Mouse (Mus musculus) right cerebral cortex, adult 2 months (tissue): Measurements from ENCODE around the gene Fam174b.

Experiments used
- DNase-seq, 2 experiments: peaks; one replicate each; pipeline ENCODE4 v3.0.0; 2021 to 2022; ENCODE audit warnings: low spot score in 2 of 2

Gene Fam174b

DNA sequence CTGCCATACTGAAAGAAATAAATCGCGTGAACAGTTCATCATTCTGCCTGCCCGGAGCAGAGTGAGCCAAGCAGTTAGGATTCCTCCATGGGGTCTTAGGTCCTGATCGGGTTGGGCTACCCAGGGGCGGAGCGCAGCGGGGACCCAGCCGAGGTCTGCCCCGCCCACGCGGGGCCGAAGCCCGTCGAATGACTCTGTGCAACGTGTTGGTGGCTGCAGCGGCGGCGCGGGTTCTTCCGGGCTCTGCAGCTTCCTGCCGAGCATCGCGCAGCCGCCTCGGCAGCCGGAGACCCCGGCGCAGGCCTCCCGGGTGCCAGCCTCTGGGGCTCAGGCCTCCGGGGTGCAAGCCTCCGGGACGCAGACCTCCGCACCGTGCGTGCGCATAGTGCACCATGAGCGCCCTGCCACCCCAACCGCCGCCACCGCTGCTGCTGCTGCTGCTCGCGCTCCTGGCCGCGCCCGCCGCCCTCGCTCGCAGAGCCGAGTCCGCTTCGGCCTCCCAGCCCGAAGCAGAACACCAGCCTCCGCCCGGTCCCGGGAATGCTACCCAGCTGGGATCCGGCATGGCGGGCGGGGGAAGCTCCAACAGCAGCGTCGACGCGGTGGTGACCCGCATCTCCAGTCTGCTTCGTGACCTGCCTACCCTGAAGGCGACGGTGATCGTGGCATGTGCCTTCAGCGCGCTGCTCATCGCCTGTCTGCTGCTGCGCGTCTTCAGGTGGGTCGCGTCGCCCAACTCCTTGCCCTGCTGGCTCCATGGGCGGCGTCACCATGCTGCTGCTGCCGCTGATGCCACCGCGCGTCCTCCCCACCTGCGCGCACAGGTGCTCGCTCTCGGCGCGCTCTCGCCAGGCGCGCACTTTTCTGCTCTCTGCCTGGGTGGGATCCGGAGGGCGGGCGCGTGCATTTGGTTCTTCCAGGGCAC, at the start of gene Fam174b:
Fam174b (plus strand) TSS at position 192 of the 925 bp plus-strand sequence.
- peak; percentile 65 to 74 for DNase-seq

DNA sequence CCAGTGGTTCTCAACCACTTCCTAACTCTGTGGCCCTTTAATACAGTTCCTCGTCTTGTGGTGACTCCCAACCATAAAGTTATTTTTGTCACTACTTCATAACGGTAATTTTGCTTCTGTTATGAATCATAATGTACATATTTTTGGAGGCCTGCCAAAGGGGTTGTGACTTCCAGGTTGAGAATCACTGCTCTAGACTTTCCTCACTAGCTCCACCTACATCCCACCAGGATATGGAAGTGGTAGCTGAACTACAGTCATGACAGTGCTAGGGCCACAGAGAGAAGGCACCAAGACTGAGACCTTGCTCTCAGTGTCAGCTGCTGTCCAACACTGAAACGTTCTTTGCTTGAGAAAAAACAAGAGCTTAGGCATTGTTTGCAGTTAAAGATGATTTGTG, 43.0 kb upstream of the Fam174b start:
- no peak for DNase-seq

DNA sequence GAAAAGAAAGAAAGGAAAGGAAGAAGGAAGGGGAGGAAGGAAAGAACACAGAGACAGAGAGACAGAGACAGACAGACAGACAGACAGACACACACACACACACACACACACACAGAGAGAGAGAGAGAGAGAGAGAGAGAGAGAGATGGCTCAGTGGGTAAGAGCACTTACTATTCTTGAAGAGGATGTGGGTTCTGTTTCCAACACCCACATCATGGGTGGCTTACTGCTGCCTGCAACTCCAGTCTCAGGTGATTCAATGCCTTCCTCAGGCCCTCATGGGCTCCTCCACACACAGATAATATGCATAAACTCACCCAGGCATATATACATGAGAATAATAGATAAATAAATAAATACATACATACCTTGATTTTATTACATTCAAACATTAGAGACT, 35.8 kb upstream of the Fam174b start:
- DNase-seq, result no peak

DNA sequence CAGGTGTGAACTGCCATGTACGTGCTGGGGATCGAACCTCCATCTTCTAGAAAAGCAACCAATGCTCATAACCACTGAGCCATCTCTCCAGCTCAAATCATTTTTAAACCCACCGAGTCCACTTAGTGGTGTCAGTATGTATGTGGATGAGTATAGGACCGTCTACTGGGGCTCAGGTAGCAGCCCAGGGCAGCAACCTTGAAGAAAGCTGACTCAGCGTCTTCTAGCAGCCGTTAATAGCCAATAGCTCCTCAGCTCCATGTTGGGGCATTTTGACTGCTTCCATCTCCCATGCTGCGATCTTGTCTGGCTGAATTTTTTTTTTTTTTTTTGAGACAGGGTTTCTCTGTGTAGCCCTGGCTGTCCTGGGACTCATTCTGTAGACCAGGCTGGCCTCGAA, 26.6 kb upstream of the Fam174b start:
- no peak for DNase-seq

DNA sequence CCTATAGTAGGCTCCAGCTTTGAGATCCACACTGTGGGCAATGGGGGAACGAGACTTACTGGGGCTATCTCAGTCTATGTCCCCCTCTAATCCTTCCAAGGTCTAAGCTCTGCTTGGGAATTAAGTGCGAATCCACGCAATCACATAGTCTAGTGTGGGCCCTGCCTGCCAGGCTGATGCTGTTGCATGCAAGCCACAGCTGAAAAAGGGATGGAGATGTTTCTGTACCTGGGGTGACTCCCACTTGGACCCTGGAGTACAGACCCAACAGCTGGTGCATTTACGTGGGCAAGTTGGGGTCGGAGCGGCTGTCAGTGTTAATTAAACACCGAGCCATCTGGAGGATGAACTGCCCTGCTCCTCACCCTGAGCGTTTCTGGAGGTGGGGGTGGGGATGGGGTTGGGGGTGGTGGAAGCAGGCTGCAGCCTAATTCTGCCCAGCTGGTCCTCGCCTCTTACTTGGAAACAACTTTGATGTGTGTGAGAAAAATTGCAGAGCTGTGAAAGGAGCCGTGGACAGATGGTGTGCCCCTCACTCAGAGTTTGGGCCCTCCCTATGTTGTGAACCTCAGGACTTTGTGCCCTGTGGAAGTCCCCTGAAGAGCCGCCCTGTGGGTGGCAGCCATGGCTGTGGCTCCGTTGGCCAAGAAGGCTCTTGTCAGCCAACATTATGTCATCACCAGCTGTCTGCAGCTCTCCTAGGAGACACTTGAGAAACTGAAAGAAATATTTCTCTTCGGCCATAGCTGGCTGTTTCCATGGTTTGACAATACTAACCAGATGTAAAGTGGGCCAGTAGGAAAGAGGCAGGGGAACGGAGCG, 24.0 kb upstream of the Fam174b start:
- peak; percentile 47 to 48 for DNase-seq

DNA sequence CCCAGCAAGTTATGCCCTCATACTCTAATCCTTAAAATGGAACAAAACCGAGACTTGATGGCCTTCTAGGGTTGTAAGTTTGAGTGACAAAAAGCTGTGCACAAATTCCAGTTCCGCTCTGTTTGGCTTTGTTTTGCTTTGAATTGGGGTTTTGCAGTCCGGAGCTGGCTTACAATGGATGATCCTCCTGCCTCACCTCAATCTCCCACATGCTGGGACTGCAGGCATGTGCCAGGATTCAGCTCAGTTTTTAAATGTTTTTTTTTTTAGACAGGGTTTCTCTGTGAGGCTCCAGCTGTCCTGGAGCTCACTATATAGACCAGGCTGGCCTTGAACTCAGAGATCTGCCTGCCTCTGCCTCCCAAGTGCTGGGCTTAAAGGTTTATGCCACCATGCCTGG, 23.3 kb upstream of the Fam174b start:
- DNase-seq, result no peak

DNA sequence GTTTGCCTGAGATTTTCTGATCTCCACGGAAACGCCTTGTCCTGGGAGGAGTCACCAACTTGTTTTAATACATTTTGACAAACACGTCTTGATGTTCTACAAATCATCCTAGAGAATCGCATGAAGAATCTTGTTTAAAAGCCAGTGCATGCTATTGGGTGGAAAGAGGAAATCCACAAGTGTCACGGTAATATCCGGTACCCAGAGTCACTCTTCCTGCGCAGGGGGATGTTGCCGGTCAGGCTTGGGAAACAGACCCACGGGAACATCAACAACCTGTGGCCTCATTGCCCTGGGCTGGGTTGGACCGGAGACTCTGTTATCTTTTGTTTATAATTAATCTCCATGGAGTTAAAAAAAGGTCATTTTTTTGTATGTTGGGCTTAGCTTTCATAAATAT, 22.1 kb upstream of the Fam174b start:
- DNase-seq, result no peak

DNA sequence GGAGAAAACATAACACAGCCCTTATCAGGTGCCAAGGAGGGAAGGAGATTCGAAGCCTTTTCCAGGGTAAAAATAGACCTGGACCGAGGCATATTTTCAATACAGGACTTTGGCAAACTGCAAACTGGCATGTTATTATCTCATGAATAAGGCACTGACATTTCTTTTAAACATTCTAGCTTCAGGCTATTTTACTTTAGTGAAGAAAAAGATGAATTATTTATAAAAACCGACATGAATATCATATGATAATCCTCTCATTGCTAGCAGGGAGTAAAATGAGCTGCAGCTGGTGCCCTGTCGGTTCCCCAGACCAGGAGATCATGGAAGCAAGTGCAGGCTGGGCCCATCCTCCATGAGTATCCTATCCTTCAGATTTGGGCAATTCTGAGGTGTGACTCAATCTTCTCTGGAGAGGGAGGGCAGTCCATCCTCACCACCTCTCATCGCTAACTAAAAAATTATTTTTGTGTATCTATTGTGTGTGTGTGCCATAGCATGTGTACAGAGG, 21.6 kb upstream of the Fam174b start:
- no peak for DNase-seq

DNA sequence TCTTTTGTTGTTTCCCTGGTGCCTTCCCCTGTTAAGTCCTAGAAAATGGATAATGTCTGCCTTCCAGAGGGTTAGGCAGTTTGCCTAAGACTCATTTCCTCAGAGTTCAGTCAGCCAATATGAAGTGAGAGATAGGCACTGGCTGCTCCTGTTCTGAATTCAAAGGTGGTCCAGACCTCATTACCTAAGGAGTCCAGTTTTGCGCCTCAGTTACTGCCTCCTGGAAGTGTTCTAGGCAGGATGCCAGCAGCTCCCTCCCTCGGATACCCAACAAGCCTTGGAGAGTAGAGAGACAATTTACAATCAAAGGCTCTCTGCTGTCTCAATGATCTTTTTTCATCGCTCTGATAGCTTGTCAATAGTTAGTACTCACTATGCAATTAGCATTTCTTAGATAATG, 19.1 kb upstream of the Fam174b start:
- DNase-seq, result peak in 1 of 2 experiments; percentile 47

DNA sequence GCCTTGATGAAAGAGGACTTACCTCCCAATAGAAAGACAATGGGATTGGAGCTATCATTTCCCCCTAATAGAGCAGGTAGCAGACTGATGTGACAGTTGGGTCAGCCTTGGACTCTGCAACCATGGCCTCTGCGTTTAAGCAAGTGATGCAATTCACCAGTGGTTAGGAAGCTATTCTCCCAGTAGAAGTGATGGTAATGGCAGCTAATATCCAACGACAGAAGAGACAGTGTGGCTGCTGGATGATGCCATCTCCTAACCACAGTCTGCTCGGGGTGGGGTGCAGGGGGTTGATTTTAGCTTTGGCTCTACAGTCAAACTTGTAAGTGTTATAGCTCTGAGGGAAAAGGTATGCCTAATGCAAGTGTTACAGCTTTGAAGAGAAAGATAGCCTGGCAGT, 18.3 kb upstream of the Fam174b start:
- no peak for DNase-seq

DNA sequence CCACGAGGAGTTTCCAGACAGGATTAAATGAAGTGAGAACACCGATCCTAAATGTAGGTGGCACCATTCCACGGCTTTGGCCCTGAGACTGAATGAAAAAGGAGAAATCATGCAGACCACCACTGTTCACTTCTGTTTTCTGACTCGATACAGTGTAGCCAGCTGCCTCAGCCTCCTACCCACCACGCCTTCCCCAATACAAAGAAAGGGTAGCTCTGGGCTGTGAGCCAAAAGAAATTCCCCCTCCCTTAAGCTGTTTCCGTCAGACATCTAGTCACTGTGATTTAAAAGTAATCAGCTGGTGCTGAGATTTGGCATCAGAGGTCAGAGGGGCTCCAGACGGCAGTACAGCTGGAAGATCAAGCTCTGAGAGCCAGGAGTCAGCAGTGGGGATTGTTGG, 10.2 kb upstream of the Fam174b start:
- DNase-seq, result no peak

DNA sequence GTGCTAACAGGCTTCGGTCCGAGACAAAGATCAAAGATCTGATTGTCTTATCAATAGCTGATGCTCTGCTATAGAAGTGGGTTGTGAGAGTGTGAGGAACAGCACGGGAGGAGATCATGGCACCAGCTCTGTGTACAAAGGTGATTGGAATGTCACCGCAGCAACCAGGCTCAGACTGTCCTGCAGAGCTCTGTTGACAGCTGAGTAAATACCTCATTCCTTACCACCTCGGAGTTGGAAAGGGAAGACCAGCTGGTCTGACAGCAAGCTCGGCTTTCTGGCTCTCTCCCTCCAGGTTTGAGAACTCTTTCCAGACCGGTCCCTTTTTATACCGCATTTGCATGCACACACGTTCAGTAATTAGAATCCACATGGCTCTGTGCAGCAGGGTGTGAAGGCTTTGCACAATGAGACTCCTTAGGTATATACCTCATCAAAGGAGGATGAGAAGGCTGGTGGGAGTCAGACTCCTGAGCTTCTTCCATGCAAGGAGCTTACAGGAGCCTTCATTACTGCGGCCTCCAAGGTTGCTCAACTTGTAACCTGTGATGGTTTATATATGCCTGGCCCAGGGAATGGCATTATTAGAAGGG, 9.6 kb upstream of the Fam174b start:
- no peak for DNase-seq

DNA sequence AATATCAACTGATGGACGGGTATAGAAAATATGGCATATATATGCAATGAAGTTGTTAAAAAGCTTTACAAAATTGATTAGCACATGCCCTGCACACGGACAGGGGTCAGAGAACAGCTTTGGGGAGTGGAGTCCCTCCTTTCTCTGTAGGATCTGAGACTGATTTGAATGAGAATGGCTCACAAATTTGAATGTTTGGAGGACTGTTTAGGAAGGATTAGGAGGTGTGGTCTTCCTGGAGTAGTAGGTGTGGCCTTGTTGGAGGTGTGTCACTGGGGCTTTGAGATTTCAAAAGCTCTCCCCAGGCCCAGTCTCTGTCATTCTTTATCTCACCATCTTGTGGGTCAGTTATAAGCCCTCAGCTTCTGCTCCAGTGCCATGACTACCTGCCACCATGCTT, 4.1 kb upstream of the Fam174b start:
- DNase-seq, result no peak

DNA sequence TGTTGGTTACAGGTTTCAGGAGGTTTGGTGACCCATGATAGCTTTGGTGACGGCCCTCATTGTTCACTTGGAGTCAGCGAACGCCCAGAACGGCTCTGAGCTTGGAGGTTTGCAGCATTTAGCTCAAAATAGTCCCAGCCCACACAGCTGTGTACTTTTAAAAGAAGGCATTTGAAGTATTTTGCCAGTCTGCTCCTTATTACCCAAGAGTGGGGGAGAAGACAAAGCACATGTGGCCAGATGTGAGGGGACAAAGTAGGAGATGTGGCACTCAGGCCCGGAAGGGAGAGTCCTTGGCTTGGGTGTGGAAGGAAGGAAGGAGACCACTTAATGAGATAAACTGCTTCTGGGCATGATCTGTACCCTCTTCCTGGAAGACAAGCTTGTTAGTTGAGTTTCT, 1.3 kb downstream of the Fam174b start:
- DNase-seq, result peak; percentile 46 to 53

DNA sequence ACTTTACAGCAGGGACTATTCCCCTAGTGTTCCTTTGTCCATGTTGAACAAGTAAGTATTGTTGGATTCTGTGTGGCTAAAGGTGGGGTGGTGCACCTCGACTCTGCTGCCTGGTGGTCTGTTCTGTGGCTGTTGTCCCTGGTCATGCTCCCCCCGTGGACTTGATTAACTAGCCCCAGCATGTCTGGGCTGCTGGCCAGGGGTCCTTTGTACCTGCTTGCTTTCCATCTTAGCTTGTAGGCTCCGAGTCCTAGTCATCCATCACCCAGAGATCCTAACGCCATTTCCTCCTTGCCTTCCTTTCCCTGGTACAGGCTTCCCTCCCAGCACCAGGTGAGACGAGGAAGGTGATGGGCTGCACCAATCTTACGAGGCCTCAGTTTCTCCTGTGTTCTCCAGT, 1.7 kb downstream of the Fam174b start:
- DNase-seq, result no peak

DNA sequence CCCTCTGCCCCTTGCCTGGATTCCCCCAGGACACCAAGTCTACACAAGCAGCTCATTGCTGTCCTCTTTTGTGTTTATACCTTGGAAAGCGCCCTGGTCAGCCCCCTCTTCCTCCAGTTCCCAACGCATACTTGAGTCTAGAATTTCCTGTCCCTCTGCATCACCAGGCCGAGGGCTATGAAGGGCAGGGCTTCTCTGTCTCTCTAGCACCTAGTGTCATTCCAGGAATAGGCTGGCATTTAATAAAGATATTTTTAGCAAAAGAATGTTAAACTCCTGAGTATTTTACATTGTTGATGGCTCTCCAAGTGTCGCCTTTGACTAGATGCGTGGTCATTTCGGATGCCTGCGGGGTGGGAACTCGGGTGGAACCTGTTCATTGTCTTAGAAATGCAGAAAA, 3.0 kb downstream of the Fam174b start:
- DNase-seq, result no peak

DNA sequence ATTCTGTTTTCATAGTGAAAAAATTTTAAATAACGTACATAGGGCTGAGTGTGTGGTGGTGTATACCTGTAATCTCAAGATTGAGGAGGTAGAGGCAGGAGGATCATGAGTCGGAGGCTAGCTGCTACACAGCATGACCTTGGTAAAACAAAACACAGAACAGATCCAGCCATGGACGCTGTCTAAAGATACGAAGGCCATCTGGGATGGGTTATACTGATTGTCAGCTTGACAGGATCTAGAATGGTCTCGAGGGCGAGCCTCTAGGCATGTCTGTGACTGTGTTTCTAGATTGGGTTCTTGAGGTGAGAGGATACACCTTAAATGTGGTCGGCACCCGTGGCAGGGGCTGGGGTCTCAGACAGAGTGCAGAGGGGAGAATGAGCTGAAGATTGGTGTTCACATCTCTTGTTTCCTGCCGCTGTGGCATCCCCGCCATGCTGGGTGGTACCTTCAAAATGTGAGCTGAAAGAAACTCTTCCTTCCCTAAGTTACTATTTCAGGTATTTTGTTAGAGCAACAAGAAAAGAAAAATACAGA, 3.8 kb downstream of the Fam174b start:
- DNase-seq, result no peak

DNA sequence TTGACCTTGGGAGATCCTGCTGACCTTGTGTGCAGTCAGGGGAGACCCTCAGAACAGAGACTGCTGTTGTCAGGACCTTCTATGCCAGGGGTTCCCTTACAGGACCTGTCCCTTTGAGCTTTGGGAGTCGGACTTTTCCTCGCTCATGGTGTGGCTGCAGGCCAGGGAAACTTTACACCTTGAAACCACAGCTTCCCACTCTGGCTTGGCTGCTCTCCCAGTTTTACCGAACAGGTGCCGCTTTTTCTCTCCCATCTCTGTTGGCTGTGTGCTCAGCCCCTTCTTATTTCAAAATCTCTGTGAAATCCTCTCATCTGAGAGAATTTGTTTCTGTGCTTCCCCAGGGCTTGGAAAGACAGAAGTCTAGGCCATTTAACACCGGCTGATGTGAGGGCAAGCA, 5.8 kb downstream of the Fam174b start:
- DNase-seq, result no peak

DNA sequence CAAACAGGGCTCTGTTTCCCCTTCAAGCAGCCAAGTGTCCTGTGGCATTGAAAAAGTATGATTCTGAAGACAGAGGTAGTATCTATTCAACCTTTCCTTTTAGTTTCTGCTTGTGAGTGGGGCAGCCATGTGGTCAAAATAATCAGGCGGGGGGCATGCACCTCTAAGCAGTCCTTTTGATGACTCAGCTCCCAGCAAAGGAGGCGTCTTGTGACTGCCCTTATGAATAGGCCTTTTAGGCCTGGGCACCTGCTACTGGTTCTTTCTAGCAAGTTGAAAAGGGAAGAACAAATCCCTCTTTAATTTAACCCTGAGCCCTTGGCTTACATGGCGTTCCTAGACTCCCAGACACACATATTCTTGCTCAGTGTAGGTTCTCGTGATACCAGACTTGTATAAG, 6.7 kb downstream of the Fam174b start:
- no peak for DNase-seq

DNA sequence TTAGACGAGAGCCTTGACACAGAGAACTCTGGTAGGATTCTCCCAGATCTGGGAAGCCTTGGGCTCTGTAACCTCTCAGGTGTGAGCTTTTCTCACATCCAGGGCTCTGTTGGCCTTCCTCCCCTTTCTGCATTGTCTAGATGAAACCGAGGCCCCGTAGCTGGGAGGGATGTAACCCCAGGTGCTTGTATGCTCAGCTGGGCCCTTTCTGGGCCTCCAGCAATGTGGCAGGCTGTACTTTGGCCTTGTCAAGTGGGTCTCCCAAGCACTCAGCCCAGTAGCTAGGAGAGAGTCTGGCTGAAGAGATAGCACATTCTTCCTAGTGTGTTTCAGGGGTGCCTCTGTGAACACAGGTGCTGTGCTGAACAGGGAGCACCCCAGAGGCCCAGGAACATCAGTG, 7.4 kb downstream of the Fam174b start:
- no peak for DNase-seq

DNA sequence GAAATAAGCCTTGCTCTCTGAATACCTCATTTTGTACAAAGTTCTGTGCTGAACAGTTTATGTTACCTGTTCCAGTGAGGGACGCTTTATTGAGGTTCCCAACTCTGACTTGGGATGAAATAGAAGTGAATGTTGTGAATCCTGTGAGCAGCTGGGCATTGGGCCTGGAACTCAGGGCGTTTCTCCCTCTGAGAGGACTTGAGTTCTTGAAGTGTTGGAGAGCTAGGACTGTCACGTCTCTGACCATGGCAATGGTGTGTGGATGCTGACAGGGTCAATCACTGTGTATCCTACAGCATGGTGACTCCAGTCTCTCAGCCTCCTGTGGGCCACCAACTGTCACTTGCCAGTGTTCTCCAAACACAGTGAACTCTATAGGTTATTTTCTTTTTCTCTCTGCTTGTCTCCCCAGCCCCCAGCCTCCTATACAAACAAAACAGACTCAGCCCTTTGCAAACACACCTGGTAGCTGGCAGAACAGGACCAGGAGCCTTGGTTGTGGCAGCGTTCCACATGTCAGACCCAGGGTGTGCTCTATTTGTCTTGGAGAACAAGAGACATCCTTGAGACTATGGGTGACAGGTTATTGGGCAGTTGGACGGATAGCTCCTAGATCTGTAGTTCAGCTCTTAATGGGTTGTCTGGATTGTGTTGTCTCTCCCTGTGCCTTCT, 8.5 kb downstream of the Fam174b start:
- DNase-seq, result no peak
